Comparison of ENCODE assay signal across 22 mouse cellular contexts in the genomic region with DNA sequence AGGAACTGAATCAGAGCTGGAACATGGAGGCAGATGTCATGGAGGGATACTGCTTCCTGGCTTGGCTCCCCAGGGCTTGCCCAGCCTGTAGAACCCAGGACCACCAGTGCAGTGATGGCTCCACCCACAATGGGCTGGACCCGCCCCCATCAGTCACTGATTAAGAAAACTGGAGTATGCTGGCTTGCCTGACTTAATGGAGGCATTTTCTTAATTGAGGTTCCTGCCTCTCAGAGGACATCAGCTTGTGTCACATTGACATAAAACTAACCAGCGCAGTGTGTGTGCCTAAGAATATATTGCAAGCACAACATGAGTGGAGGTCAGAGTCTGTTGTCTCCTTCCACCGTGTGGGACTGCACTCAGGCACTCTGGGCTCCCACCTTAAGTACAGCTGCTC. TPM values are rescaled to one million over a fixed set of nuclear protein-coding genes. Genes with fewer than 3 reads are reported as not detected.
DNase-seq lines count a peak whose midpoint lies in the region; ATAC-seq lines count a peak whose summit lies in the region.
"Had no signal": no experiment of that assay in that cellular context is flagged by ENCODE, and none has a peak within 500 bp of the region (broad histone marks: within the 10 kb centered on the region; RNA-seq: fewer than 3 reads in every experiment).

No protein-coding gene starts in this region.

- no peaks in the 10 kb centered on the region for H3K27me3 ChIP-seq in midbrain, embryonic 11.5 days (ENCODE audit: control insufficient read depth, insufficient read depth, low read length)
- H3K27me3 ChIP-seq in midbrain, embryonic 15.5 days (replicated peaks) = no peaks in the 10 kb centered on the region
- H3K27me3 ChIP-seq in kidney, embryonic 15.5 days = no peaks in the 10 kb centered on the region
- H3K27me3 ChIP-seq: CH12.LX, Patski had no signal

- 82% methylated on average over 3 of the region's 3 CpGs for WGBS in midbrain, embryonic 11.5 days
- WGBS in midbrain, embryonic 15.5 days = 85% methylated on average over 3 of the region's 3 CpGs
- 69% methylated on average over 3 of the region's 3 CpGs for WGBS in kidney, embryonic 15.5 days

- H3K4me1 ChIP-seq in midbrain, embryonic 11.5 days (ENCODE audit: control insufficient read depth, insufficient read depth, low read length) = no peaks in the 10 kb centered on the region
- H3K4me1 ChIP-seq in midbrain, embryonic 15.5 days = peaks cover 4% of the 10 kb centered on the region; the same call in 1 of the 2 replicates
- H3K4me1 ChIP-seq in kidney, embryonic 15.5 days = no peaks in the 10 kb centered on the region

- no peak overlapping the region for H3K4me2 ChIP-seq in midbrain, embryonic 11.5 days
- no peak overlapping the region for H3K4me2 ChIP-seq in midbrain, embryonic 15.5 days
- no peak overlapping the region for H3K4me2 ChIP-seq in kidney, embryonic 15.5 days

- no peaks in the 10 kb centered on the region for H3K36me3 ChIP-seq in midbrain, embryonic 11.5 days (ENCODE audit: control insufficient read depth, insufficient read depth, low read length)
- H3K36me3 ChIP-seq in midbrain, embryonic 15.5 days (replicated peaks) = no peaks in the 10 kb centered on the region
- H3K36me3 ChIP-seq in kidney, embryonic 15.5 days = no peaks in the 10 kb centered on the region
- H3K36me3 ChIP-seq: G1E had no signal

- H3K4me3 ChIP-seq in midbrain, embryonic 11.5 days (ENCODE audit: low read depth, low read length) = no peak overlapping the region
- no peak overlapping the region for H3K4me3 ChIP-seq in midbrain, embryonic 15.5 days
- no peak overlapping the region for H3K4me3 ChIP-seq in kidney, embryonic 15.5 days (replicated peaks)

- ATAC-seq in midbrain, embryonic 11.5 days (ENCODE audit: low FRiP score) = no peak
- ATAC-seq in midbrain, embryonic 15.5 days (replicated peaks) = no peak
- ATAC-seq in kidney, embryonic 15.5 days (replicated peaks; ENCODE audit: low FRiP score) = no peak
- ATAC-seq: activated CD4-positive, CD25-positive, alpha-beta regulatory T cell, adult 4 months; CD4-positive, CD25-positive, alpha-beta regulatory T cell, adult 4 months; Patski had no signal

- intact Hi-C loops in heart, postnatal 14 days (cut with DNase I) = no loop called here

- no peaks in the 10 kb centered on the region for H3K9me3 ChIP-seq in midbrain, embryonic 11.5 days (ENCODE audit: control insufficient read depth, low read length)
- H3K9me3 ChIP-seq in midbrain, embryonic 15.5 days = no peaks in the 10 kb centered on the region
- H3K9me3 ChIP-seq in kidney, embryonic 15.5 days (replicated peaks) = no peaks in the 10 kb centered on the region
- H3K9me3 ChIP-seq: G1E had no signal

- no peak overlapping the region for H3K9ac ChIP-seq in midbrain, embryonic 11.5 days (ENCODE audit: low read length)
- no peak overlapping the region for H3K9ac ChIP-seq in midbrain, embryonic 15.5 days
- H3K9ac ChIP-seq in kidney, embryonic 15.5 days = no peak overlapping the region

- no peak overlapping the region for H3K27ac ChIP-seq in midbrain, embryonic 11.5 days (ENCODE audit: low read depth, low read length)
- H3K27ac ChIP-seq in midbrain, embryonic 15.5 days = no peak overlapping the region
- no peak overlapping the region for H3K27ac ChIP-seq in kidney, embryonic 15.5 days

- peak; percentile 85 for DNase-seq in heart, adult 11 months
- DNase-seq in heart, postnatal 14 days = no peak
- peak; percentile 72 for DNase-seq in midbrain, embryonic 11.5 days (ENCODE audit: low spot score, missing footprints)
- DNase-seq in R1 (ENCODE audit: low read depth, low spot score) = peak; percentile 47
- DNase-seq: adrenal gland, adult 2 months; adrenal gland, adult 8-10 months; adrenal gland, postnatal 10 days; adrenal gland, postnatal 14 days; adrenal gland, postnatal 25 days; adrenal gland, postnatal 36 days; B cell, adult 2 months; cerebellum, adult 11 months; cerebellum, adult 11-12 months; cerebellum, adult 18-20 months; cerebellum, adult 2 months had no signal

RNA-seq across cellular contexts. Expression of gene Map7, which starts 55.9 kb away (rescaled TPM):
- total RNA-seq in heart, postnatal 14 days (2021) = 10 to 100 TPM; 17.4 to 20.9 TPM
- polyA plus RNA-seq in midbrain, embryonic 11.5 days (2014; fragmentation: Nextera tagmentation; extraction: Ambion mirVana) = 5.6 and 6.3 TPM in 2 replicates
- 6.6 and 7.7 TPM in 2 replicates for polyA plus RNA-seq in midbrain, embryonic 15.5 days (2015; fragmentation: Nextera tagmentation; extraction: Ambion mirVana)
- polyA plus RNA-seq in kidney, embryonic 15.5 days (2015; fragmentation: Nextera tagmentation; extraction: Ambion mirVana) = 26.7 and 28.8 TPM in 2 replicates

Comparison
In these comparisons a context has a peak if more than half of its experiments do, and no peak if none do; other contexts are left out.
1. DNase-seq: peak in heart, adult 11 months (single experiment), midbrain, embryonic 11.5 days (single experiment) and R1 (single experiment); none in heart, postnatal 14 days (0 of 2).